Mouse (Mus musculus): ENCODE measurements around the gene Gm15517. TPM values are rescaled to one million over a fixed set of nuclear protein-coding genes. Genes with fewer than 3 reads are reported as not detected.
A peak's percentile ranks its signal among the peaks of the same experiment; 100 is the strongest.
"Not testable (repeated sequence)": the region's sequence is repeated elsewhere in the genome, so short reads cannot be mapped to it uniquely, and the experiment has no call there.

The Gm15517 gene
- 2.3 TPM in 1 of 2 replicates, not detected in the other for polyA plus RNA-seq (2014; fragmentation: Nextera tagmentation; extraction: Ambion mirVana)

DNA sequence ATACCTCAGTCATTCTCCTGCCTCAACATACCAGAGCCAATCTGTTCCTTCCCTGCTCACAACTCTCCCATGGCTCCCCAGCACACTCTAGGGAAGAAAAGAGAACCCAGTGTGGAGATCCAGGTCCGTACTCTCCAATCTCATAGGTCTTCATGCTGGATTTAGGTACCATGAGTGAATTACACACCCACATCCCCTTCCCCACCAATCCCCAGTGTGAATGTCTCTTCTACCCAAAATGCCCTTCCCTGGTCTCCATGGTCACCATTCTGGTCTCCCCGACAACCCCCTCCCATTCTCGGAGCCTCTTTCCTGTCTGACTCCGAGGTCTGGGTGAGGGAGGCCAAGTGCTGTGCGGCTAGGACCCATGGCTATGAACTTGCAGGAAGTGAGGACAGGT is at the start of gene Gm15517:
TSS of gene Gm15517 (plus strand) at position 301 of the 400 bp plus-strand sequence.
- Histone ChIP-seq H3K9ac (replicated peaks; ENCODE audit: low read length) (no peak within 1 kb of the TSS; the same call in 1 of the 2 replicates), H3K27ac (replicated peaks; ENCODE audit: low read depth, low read length) (no peak within 1 kb of the TSS), H3K27me3 (ENCODE audit: control insufficient read depth, insufficient read depth, low read length) (peaks cover 8% of the 10 kb centered on the region; the same call in 1 of the 2 replicates), H3K4me3 (ENCODE audit: low read depth, low read length) (no peak within 1 kb of the TSS), H3K4me2 (ENCODE audit: low read depth, low read length) (no peak within 1 kb of the TSS), H3K9me3 (replicated peaks; ENCODE audit: control insufficient read depth, low read length) (no peaks in the 10 kb centered on the region), H3K36me3 (replicated peaks; ENCODE audit: control insufficient read depth, insufficient read depth, low read depth, low read length) (no peaks in the 10 kb centered on the region), H3K4me1 (ENCODE audit: control insufficient read depth, insufficient read depth, low read length) (no peaks in the 10 kb centered on the region)
- WGBS, result 46% methylated on average over 5 of the region's 5 CpGs
- no peak for DNase-seq (ENCODE audit: low spot score)
- 0 out of 2 replicates have a peak, but pooled peaks have one; percentile 11 for ATAC-seq (replicated peaks; ENCODE audit: insufficient number of reproducible peaks, low FRiP score, low TSS enrichment, low read depth)

DNA sequence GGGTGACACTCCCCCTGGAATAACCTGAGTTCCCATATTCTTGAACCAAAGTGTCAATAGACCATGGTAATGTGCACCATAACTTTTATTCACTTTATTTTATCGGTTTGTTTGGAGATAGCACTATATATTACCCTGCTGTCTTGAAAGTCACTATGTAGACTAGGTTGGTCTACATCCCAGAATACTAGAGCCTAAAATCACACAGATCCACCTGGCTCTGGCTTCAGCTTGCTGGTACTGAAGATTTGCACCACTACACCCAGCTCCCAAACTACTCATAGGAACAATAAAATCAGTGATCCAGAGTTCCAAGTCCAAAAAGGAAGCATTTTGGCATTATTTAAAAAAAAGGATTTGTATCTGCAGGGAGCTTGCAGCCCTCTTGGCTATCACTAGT is 45.6 kb upstream of the Gm15517 start, which contains the start of gene Klk1b5:
TSS of gene Klk1b5 (plus strand) at position 301 of the 400 bp plus-strand sequence.
- DNase-seq (ENCODE audit: low spot score) (no peak), ATAC-seq (replicated peaks; ENCODE audit: insufficient number of reproducible peaks, low FRiP score, low TSS enrichment, low read depth) (no peak)
- Histone ChIP-seq H3K9ac (replicated peaks; ENCODE audit: low read length) (no peak within 1 kb of the TSS), H3K9me3 (replicated peaks; ENCODE audit: control insufficient read depth, low read length) (no peaks in the 10 kb centered on the region), H3K27me3 (ENCODE audit: control insufficient read depth, insufficient read depth, low read length) (no peaks in the 10 kb centered on the region), H3K4me2 (ENCODE audit: low read depth, low read length) (no peak within 1 kb of the TSS), H3K4me1 (ENCODE audit: control insufficient read depth, insufficient read depth, low read length) (no peaks in the 10 kb centered on the region), H3K36me3 (replicated peaks; ENCODE audit: control insufficient read depth, insufficient read depth, low read depth, low read length) (no peaks in the 10 kb centered on the region), H3K27ac (replicated peaks; ENCODE audit: low read depth, low read length) (no peak within 1 kb of the TSS), H3K4me3 (ENCODE audit: low read depth, low read length) (no peak within 1 kb of the TSS)
- 81% methylated on average over 1 of the region's 1 CpGs for WGBS

DNA sequence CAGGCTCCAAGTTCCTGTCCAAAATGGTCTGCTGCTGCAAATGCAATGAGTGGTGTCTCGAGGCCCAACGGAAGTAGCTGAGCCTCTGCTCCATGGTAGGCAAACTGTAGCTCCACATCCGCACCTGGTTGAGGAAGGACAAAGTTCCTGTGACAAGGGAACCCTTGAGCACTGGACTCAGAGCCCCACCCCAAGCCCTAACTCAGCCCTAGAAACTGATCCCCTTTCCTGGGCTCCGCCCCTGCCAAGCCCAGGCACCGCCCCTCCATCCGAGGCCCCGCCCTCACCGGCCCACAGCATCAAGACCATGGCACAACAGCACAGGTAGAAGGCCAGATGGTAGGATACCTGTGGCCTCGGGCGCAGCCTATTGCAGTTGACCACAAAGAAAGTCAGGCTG is 39.6 kb upstream of the Gm15517 start:
- 68% methylated on average over 8 of the region's 10 CpGs for WGBS

DNA sequence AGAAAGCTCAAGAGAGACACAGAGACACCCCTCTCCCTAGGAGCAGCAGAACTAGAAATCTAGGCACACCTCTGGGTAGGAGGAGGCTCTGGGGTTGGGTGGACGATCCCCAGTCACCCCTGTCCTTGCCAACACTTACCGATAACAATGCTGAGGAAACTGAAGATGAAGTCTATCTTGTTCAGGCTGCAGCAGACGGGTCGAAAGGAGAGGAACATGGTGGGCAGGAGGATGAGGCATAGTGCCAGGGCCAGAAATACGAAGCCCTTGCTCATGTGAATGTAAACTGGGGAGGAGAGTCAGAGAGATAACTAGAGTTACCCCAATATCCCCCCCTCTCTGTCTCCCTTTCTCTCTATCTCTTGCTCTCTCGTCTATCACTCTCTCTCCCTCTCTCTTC is 38.9 kb upstream of the Gm15517 start:
- 89% methylated on average over 6 of the region's 6 CpGs for WGBS

More for the DNA sequence above, 39.6 kb upstream of the Gm15517 start:
- H3K36me3 ChIP-seq (replicated peaks; ENCODE audit: control insufficient read depth, insufficient read depth, low read depth, low read length); H3K4me1 ChIP-seq (ENCODE audit: control insufficient read depth, insufficient read depth, low read length); H3K27ac ChIP-seq (replicated peaks; ENCODE audit: low read depth, low read length); H3K4me2 ChIP-seq (ENCODE audit: low read depth, low read length); H3K4me3 ChIP-seq (ENCODE audit: low read depth, low read length); H3K27me3 ChIP-seq (ENCODE audit: control insufficient read depth, insufficient read depth, low read length); H3K9me3 ChIP-seq (replicated peaks; ENCODE audit: control insufficient read depth, low read length); ATAC-seq (replicated peaks; ENCODE audit: insufficient number of reproducible peaks, low FRiP score, low TSS enrichment, low read depth); H3K9ac ChIP-seq (replicated peaks; ENCODE audit: low read length); DNase-seq (ENCODE audit: low spot score): not testable (repeated sequence)

DNA sequence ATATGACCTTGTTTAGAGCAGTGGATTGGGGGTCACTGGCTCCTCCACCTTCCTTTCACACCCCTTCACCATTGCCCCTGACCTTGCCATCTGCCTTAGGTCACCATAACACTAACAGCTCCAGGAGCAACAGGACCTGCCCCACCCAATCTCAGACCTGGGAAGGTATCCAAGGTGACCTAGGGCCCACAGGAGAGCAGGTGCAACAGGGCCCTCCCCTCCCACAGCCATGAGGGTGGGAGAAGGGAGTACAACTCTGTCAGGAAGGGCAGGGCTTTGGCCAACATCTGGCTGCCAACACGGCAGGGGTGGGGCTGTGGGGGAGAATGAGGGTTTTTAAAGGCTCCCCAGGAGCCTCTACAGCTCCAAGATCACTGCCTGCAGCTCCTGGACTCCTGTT is 36.2 kb upstream of the Gm15517 start, which contains the start of gene Klk1:
TSS of gene Klk1 (plus strand) at position 285 of the 400 bp plus-strand sequence.
- Histone ChIP-seq H3K27ac (replicated peaks; ENCODE audit: low read depth, low read length) (no peak within 1 kb of the TSS), H3K36me3 (replicated peaks; ENCODE audit: control insufficient read depth, insufficient read depth, low read depth, low read length) (no peaks in the 10 kb centered on the region), H3K9me3 (replicated peaks; ENCODE audit: control insufficient read depth, low read length) (no peaks in the 10 kb centered on the region), H3K9ac (replicated peaks; ENCODE audit: low read length) (no peak within 1 kb of the TSS), H3K4me2 (ENCODE audit: low read depth, low read length) (no peak within 1 kb of the TSS), H3K27me3 (ENCODE audit: control insufficient read depth, insufficient read depth, low read length) (no peaks in the 10 kb centered on the region), H3K4me3 (ENCODE audit: low read depth, low read length) (no peak within 1 kb of the TSS), H3K4me1 (ENCODE audit: control insufficient read depth, insufficient read depth, low read length) (no peaks in the 10 kb centered on the region)
- DNase-seq (ENCODE audit: low spot score) (no peak), ATAC-seq (replicated peaks; ENCODE audit: insufficient number of reproducible peaks, low FRiP score, low TSS enrichment, low read depth) (no peak)
- WGBS, result 73% methylated on average over 1 of the region's 1 CpGs

More for the DNA sequence above, 38.9 kb upstream of the Gm15517 start:
- H3K4me2 ChIP-seq (ENCODE audit: low read depth, low read length); H3K27me3 ChIP-seq (ENCODE audit: control insufficient read depth, insufficient read depth, low read length); H3K27ac ChIP-seq (replicated peaks; ENCODE audit: low read depth, low read length); H3K36me3 ChIP-seq (replicated peaks; ENCODE audit: control insufficient read depth, insufficient read depth, low read depth, low read length); DNase-seq (ENCODE audit: low spot score); H3K4me1 ChIP-seq (ENCODE audit: control insufficient read depth, insufficient read depth, low read length); H3K9me3 ChIP-seq (replicated peaks; ENCODE audit: control insufficient read depth, low read length); H3K9ac ChIP-seq (replicated peaks; ENCODE audit: low read length); H3K4me3 ChIP-seq (ENCODE audit: low read depth, low read length); ATAC-seq (replicated peaks; ENCODE audit: insufficient number of reproducible peaks, low FRiP score, low TSS enrichment, low read depth): not testable (repeated sequence)

DNA sequence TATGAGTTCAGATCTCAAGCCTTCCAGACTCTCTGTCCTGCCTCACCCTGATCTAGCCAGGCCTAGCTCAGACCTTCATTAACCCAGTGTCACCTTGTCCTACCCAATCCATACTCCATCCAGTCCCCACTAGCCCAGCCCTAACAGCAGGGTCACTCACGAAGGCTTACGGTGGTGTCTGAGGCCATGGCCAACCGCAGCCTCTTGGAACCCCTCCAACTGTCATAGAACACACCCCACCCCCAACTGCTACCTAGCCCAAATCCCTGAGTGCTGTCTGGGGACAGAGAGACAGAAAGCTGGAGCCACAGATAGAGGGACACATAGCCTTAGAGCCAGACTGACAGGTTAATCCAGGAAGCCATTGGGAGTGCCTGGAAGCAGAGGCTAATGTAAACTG is 25.3 kb upstream of the Gm15517 start, which contains the start of gene Gm36864:
TSS of gene Gm36864 (plus strand) at position 269 of the 400 bp plus-strand sequence.
- ATAC-seq (replicated peaks; ENCODE audit: insufficient number of reproducible peaks, low FRiP score, low TSS enrichment, low read depth) (no peak), DNase-seq (ENCODE audit: low spot score) (no peak)
- no peaks in the 10 kb centered on the region for H3K9me3 ChIP-seq (replicated peaks; ENCODE audit: control insufficient read depth, low read length)
- H3K27me3 ChIP-seq (ENCODE audit: control insufficient read depth, insufficient read depth, low read length), result no peaks in the 10 kb centered on the region
- H3K4me1 ChIP-seq (ENCODE audit: control insufficient read depth, insufficient read depth, low read length), result no peaks in the 10 kb centered on the region
- WGBS, result 89% methylated on average over 3 of the region's 3 CpGs
- H3K27ac ChIP-seq (replicated peaks; ENCODE audit: low read depth, low read length), result no peak within 1 kb of the TSS
- no peak within 1 kb of the TSS for H3K9ac ChIP-seq (replicated peaks; ENCODE audit: low read length)
- H3K4me2 ChIP-seq (ENCODE audit: low read depth, low read length), result no peak within 1 kb of the TSS
- no peaks in the 10 kb centered on the region for H3K36me3 ChIP-seq (replicated peaks; ENCODE audit: control insufficient read depth, insufficient read depth, low read depth, low read length)
- no peak within 1 kb of the TSS for H3K4me3 ChIP-seq (ENCODE audit: low read depth, low read length)

DNA sequence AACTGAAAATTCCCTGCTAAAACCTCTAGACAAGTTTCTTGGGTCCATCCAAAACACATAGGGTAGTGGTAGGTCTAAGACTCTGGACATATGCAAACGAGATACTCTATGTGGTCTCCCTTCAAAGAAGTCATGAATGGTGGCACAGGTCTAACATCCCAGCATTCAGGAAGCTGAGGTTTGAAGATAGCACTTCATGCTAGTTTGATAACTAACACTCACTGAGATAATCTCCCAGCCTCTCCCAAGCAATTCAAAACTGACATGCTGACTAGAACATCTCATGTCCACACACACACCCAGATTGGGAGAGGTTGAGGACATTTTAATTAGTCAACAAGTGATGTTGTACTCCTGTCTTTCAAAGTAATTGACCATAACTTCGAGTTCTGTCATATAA is 21.3 kb upstream of the Gm15517 start:
- H3K9me3 ChIP-seq (replicated peaks; ENCODE audit: control insufficient read depth, low read length), result no peaks in the 10 kb centered on the region
- no peak for DNase-seq (ENCODE audit: low spot score)
- no peaks in the 10 kb centered on the region for H3K27me3 ChIP-seq (ENCODE audit: control insufficient read depth, insufficient read depth, low read length)
- H3K27ac ChIP-seq (replicated peaks; ENCODE audit: low read depth, low read length), result no peak overlapping the region
- no peak overlapping the region for H3K9ac ChIP-seq (replicated peaks; ENCODE audit: low read length)
- no peaks in the 10 kb centered on the region for H3K4me1 ChIP-seq (ENCODE audit: control insufficient read depth, insufficient read depth, low read length)
- ATAC-seq (replicated peaks; ENCODE audit: insufficient number of reproducible peaks, low FRiP score, low TSS enrichment, low read depth), result no peak
- no peak overlapping the region for H3K4me3 ChIP-seq (ENCODE audit: low read depth, low read length)
- WGBS, result 50% methylated on average over 2 of the region's 2 CpGs
- no peak overlapping the region for H3K4me2 ChIP-seq (ENCODE audit: low read depth, low read length)
- H3K36me3 ChIP-seq (replicated peaks; ENCODE audit: control insufficient read depth, insufficient read depth, low read depth, low read length), result no peaks in the 10 kb centered on the region

DNA sequence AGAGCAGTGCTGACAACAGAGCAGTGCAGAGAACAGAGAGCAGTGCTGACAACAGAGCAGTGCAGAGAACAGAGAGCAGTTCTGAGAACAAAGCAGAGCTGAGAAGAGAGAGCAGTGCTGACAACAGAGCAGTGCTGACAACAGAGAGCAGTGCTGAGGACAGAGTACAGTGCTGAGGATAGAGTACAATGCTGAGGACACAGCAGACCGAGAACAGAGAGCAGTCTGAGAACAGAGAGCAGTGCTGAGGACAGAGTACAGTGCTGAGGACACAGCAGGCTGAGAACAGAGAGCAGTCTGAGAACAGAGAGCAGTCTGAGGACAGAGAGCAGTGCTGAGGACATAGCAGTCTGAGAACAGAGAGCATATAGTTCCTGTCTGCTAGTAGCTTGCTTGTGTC is 20.5 kb upstream of the Gm15517 start:
- Histone ChIP-seq H3K4me1 (ENCODE audit: control insufficient read depth, insufficient read depth, low read length) (no peaks in the 10 kb centered on the region), H3K4me2 (ENCODE audit: low read depth, low read length) (no peak overlapping the region), H3K4me3 (ENCODE audit: low read depth, low read length) (no peak overlapping the region), H3K27ac (replicated peaks; ENCODE audit: low read depth, low read length) (no peak overlapping the region), H3K27me3 (ENCODE audit: control insufficient read depth, insufficient read depth, low read length) (no peaks in the 10 kb centered on the region), H3K36me3 (replicated peaks; ENCODE audit: control insufficient read depth, insufficient read depth, low read depth, low read length) (no peaks in the 10 kb centered on the region), H3K9me3 (replicated peaks; ENCODE audit: control insufficient read depth, low read length) (no peaks in the 10 kb centered on the region), H3K9ac (replicated peaks; ENCODE audit: low read length) (no peak overlapping the region)
- WGBS, result 71% methylated on average over 1 of the region's 1 CpGs
- no peak for ATAC-seq (replicated peaks; ENCODE audit: insufficient number of reproducible peaks, low FRiP score, low TSS enrichment, low read depth)
- no peak for DNase-seq (ENCODE audit: low spot score)

All from embryonic facial prominence, embryonic 11.5 days (tissue).